Mouse (Mus musculus) testis, adult 2 months (tissue): ENCODE measurements around the gene Best2. TPM values are rescaled to one million over a fixed set of nuclear protein-coding genes. Genes with fewer than 3 reads are reported as not detected.

Source experiments
- H3K27ac ChIP-seq: fragments of 200-500 bp; 2 replicates; pipeline ENCODE4 v1.5.1; 2012; ENCODE audit warnings: low read depth, low read length; ENCODE audit not compliant: control insufficient read depth, insufficient read depth
- H3K27me3 ChIP-seq: fragments of 200-500 bp; 2 replicates; pipeline ENCODE4 v1.6.1; 2012; ENCODE audit warnings: mild to moderate bottlenecking, low read length, moderate library complexity; ENCODE audit not compliant: control insufficient read depth, insufficient read depth
- H3K36me3 ChIP-seq: fragments of 200-500 bp; 2 replicates; pipeline ENCODE4 v1.6.1; 2012; ENCODE audit warnings: mild to moderate bottlenecking, low read length; ENCODE audit not compliant: control insufficient read depth, insufficient read depth
- H3K4me1 ChIP-seq: fragments of 200-500 bp; 2 replicates; pipeline ENCODE4 v1.6.1; 2012; ENCODE audit warnings: low read length; ENCODE audit not compliant: control insufficient read depth, insufficient read depth
- H3K4me3 ChIP-seq: fragments of 200-500 bp; 2 replicates; pipeline ENCODE4 v1.5.1; 2012; ENCODE audit warnings: low read depth, mild to moderate bottlenecking, low read length, moderate library complexity, mixed read lengths; ENCODE audit not compliant: control insufficient read depth
- CTCF ChIP-seq: fragments of 200-500 bp; IDR thresholded peaks from 2 replicates; pipeline ENCODE4 v1.5.1; 2012; ENCODE audit warnings: low read depth, mild to moderate bottlenecking, inconsistent platforms, low read length, moderate library complexity; ENCODE audit not compliant: control insufficient read depth, insufficient read depth, insufficient replicate concordance
- POLR2A ChIP-seq: fragments of 200-500 bp; IDR thresholded peaks from 2 replicates; pipeline ENCODE4 v1.6.1; 2012; ENCODE audit warnings: low read depth, mild to moderate bottlenecking, inconsistent platforms, low read length, moderate library complexity; ENCODE audit not compliant: control insufficient read depth
- polyA plus RNA-seq: library from polyadenylated mRNA; depleted of rRNA; stranded (reverse); fragments of >200 nt; gene quantifications from 2 replicates; pipeline ENCODE4 v1.2.3, GENCODE M21; 2012

Best2 gene
- polyA plus RNA-seq, 1 experiment: not detected

GRCm38 (mm10) chr8:84980622-84981358, 33.5 kb downstream of the Best2 start:
- Histone ChIP-seq H3K36me3 (no peaks in the 10 kb centered on the region), H3K4me3 (peak overlapping the region; percentile 85), H3K27me3 (no peaks in the 10 kb centered on the region; the same call in 1 of the 2 replicates), H3K4me1 (peaks cover 61% of the 10 kb centered on the region), H3K27ac (no peak overlapping the region)
- TF ChIP-seq CTCF (no peak), POLR2A (no peak)

- no peaks in the 10 kb centered on the region; the same call in 1 of the 2 replicates for H3K27me3 ChIP-seq
- peak overlapping the region; percentile 85 for H3K4me3 ChIP-seq
- H3K4me1 ChIP-seq: peaks cover 61% of the 10 kb centered on the region
- H3K36me3 ChIP-seq: no peaks in the 10 kb centered on the region
- TF ChIP-seq CTCF (no peak), POLR2A (no peak)
- H3K27ac ChIP-seq: peak overlapping the region; percentile 80
Observed at GRCm38 (mm10) chr8:84979599-84980421, 34.5 kb downstream of the Best2 start.

GRCm38 (mm10) chr8:84978248-84978940, 35.9 kb downstream of the Best2 start, which contains the start of gene Junb:
TSS of gene Junb (minus strand) at chr8:84978718.
- Histone ChIP-seq H3K4me1 (peaks cover 59% of the 10 kb centered on the region), H3K36me3 (no peaks in the 10 kb centered on the region), H3K4me3 (peak within 1 kb of the TSS; percentile 85), H3K27me3 (no peaks in the 10 kb centered on the region; the same call in 1 of the 2 replicates), H3K27ac (peak within 1 kb of the TSS; percentile 82)
- no peak for TF ChIP-seq CTCF
- peak; percentile 96 for TF ChIP-seq POLR2A

- peaks cover 59% of the 10 kb centered on the region for H3K4me1 ChIP-seq
- no peaks in the 10 kb centered on the region; the same call in 1 of the 2 replicates for H3K27me3 ChIP-seq
Observed at GRCm38 (mm10) chr8:84977435-84978247, 36.7 kb downstream of the Best2 start.

GRCm38 (mm10) chr8:84976763-84977434, 37.4 kb downstream of the Best2 start:
- Histone ChIP-seq H3K27ac (peak overlapping the region; percentile 82), H3K36me3 (no peaks in the 10 kb centered on the region), H3K27me3 (no peaks in the 10 kb centered on the region; the same call in 1 of the 2 replicates), H3K4me3 (peak overlapping the region; percentile 80), H3K4me1 (peaks cover 57% of the 10 kb centered on the region)
- TF ChIP-seq POLR2A (no peak; the same call in 1 of the 2 replicates), CTCF (no peak)

More at GRCm38 (mm10) chr8:84977435-84978247, 36.7 kb downstream of the Best2 start:
- Histone ChIP-seq H3K4me3 (peak overlapping the region; percentile 80), H3K27ac (peak overlapping the region; percentile 82), H3K36me3 (no peaks in the 10 kb centered on the region)
- 0 out of 2 replicates have a peak, but pooled peaks have one; percentile 44 for TF ChIP-seq POLR2A
- TF ChIP-seq CTCF: no peak
